Mouse (Mus musculus) lung, postnatal 0 days (tissue): ENCODE results near the gene H13. TPM values are rescaled to one million over a fixed set of nuclear protein-coding genes. Genes with fewer than 3 reads are reported as not detected.
A peak's percentile ranks its signal among the peaks of the same experiment; 100 is the strongest.

ENCODE experiments used
- ATAC-seq: fragments of 200-750 bp; cut with Nextera tagmentation; 2 replicates; pipeline ENCODE4 v1.8.0; 2017; ENCODE audit warnings: moderate library complexity
- DNase-seq: peaks from one replicate; pipeline ENCODE4 v3.0.0-alpha.2; 2016; ENCODE audit warnings: low spot score
- H3K27ac ChIP-seq: fragments of 300-500 bp; sonication (generic); 2 replicates; pipeline ENCODE4 v1.5.1; 2014; ENCODE audit warnings: antibody characterized with exemption, mild to moderate bottlenecking, low read length, mixed read lengths
- H3K27me3 ChIP-seq: fragments of 300-500 bp; sonication (generic); replicated peaks from 2 replicates; pipeline ENCODE4 v1.6.1; 2014; ENCODE audit warnings: low read length, mixed read lengths; ENCODE audit not compliant: insufficient read depth
- H3K36me3 ChIP-seq: fragments of 300-500 bp; sonication (generic); 2 replicates; pipeline ENCODE4 v1.6.1; 2014; ENCODE audit warnings: low read length, mixed read lengths; ENCODE audit not compliant: insufficient read depth
- H3K4me1 ChIP-seq: fragments of 300-500 bp; sonication (generic); 2 replicates; pipeline ENCODE4 v1.6.1; 2014; ENCODE audit warnings: antibody characterized with exemption, low read depth, low read length, mixed read lengths; ENCODE audit not compliant: insufficient read depth
- H3K4me2 ChIP-seq: fragments of 300-500 bp; sonication (generic); replicated peaks from 2 replicates; pipeline ENCODE4 v1.6.1; 2014; ENCODE audit warnings: low read depth, mild to moderate bottlenecking, low read length, moderate library complexity, mixed read lengths
- H3K4me3 ChIP-seq: fragments of 300-500 bp; sonication (generic); 2 replicates; pipeline ENCODE4 v1.5.1; 2014; ENCODE audit warnings: low read depth, low read length
- H3K9ac ChIP-seq: fragments of 300-500 bp; sonication (generic); replicated peaks from 2 replicates; pipeline ENCODE4 v1.6.1; 2014; ENCODE audit warnings: low read depth, mild to moderate bottlenecking
- H3K9me3 ChIP-seq: fragments of 300-500 bp; sonication (generic); 2 replicates; pipeline ENCODE4 v1.6.1; 2016; ENCODE audit warnings: low read length, mixed read lengths
- CTCF ChIP-seq: IDR thresholded peaks from 2 replicates; pipeline ENCODE4 v1.5.1; 2016; ENCODE audit warnings: antibody characterized with exemption, mild to moderate bottlenecking
- EP300 ChIP-seq: IDR thresholded peaks from 2 replicates; pipeline ENCODE4 v1.6.1; 2016; ENCODE audit warnings: antibody characterized with exemption, mild to moderate bottlenecking, control low read depth
- WGBS: fragments of 180-500 bp; shearing (Covaris S2); extraction: QIAGEN DNeasy Blood & Tissue Kit; methylation state at CpG from one replicate; pipeline ENCODE4 v1.1.7; 2014; 5-methylcytosine and 5-hydroxymethylcytosine counted together
- polyA plus RNA-seq: library from polyadenylated mRNA; unstranded; fragments of >200 nt; fragmentation: Nextera tagmentation; extraction: Ambion mirVana; gene quantifications from 2 replicates; pipeline ENCODE4 v1.2.1, GENCODE M21; 2015

Gene H13
- polyA plus RNA-seq, 1 experiment from 2014 or later = 127 TPM

DNA sequence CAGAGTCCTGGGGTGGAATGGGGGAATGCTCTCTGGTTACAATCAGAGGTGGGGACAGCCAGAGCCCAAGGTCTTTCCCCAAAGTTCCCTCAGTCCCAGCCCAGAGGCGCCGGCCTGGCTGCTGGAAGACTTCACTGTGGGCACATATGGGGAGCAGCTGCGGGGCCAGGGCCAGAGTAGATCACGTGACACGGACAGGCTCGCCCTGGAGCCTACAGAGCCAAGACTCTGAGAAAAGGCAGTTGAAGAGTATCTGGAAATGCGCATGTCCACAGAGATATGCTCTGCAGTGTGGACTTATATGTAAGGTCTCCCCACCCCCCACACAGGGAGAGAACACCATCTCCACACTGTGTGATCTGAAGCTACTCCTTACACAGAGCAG lies 60.4 kb downstream of the H13 start:
- DNase-seq (peak; percentile 87), ATAC-seq (peak; percentile 60)
- Histone ChIP-seq H3K27me3 (no peaks in the 10 kb centered on the region), H3K9me3 (no peaks in the 10 kb centered on the region), H3K9ac (no peak overlapping the region), H3K4me3 (no peak overlapping the region), H3K36me3 (no peaks in the 10 kb centered on the region), H3K27ac (peak overlapping the region; percentile 86), H3K4me2 (no peak overlapping the region), H3K4me1 (peaks cover 37% of the 10 kb centered on the region; the same call in 1 of the 2 replicates)
- WGBS = 10% methylated on average over 7 of the region's 7 CpGs
- no peak for TF ChIP-seq EP300
- TF ChIP-seq CTCF = no peak

DNA sequence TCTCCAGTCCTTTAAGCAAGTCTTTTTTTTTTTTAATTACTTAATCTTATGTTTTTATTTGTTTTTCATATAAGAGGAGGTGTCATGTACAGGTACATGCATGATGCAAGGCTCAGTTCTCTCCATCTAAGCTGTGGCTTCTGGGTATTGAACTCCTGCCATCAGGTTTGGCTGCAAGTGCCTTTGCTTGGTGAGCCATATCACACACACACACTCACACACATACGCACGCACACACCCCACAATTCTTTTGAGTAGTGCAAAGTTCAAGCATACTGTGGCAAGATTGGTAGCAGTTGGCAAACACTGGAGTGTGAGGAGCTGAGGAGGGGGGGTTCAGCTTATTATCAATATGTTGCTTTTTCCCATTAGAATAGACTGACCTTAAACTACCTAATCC lies 63.9 kb downstream of the H13 start:
- no peak for ATAC-seq
- H3K4me3 ChIP-seq = no peak overlapping the region
- H3K27ac ChIP-seq = no peak overlapping the region
- 75% methylated on average over 2 of the region's 2 CpGs for WGBS
- TF ChIP-seq CTCF = no peak
- TF ChIP-seq EP300 = no peak
- H3K36me3 ChIP-seq = no peaks in the 10 kb centered on the region
- H3K9me3 ChIP-seq = no peaks in the 10 kb centered on the region
- no peak overlapping the region for H3K9ac ChIP-seq
- H3K27me3 ChIP-seq = no peaks in the 10 kb centered on the region
- no peak overlapping the region for H3K4me2 ChIP-seq
- no peak for DNase-seq
- peaks cover 27% of the 10 kb centered on the region; the same call in 1 of the 2 replicates for H3K4me1 ChIP-seq

DNA sequence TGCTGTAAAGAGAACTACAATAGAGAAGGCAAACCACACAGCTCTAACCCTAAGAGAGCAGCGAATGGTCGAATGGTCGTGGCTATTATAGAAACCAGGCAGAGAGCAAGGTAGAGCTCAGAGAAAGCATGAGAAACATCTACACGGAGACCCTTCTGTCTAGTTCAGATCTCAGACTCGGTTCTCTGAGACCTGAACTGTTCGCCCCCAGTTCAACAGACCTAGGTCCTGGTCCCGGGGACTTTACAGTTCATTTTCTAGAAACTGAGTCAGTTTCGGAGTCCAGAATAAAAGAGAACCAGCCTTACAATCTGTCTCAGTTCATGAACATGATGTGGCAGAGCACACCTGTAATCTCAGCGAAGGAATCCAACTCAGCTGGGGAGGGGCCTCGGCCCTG lies 65.2 kb downstream of the H13 start:
- H3K27me3 ChIP-seq = no peaks in the 10 kb centered on the region
- no peak overlapping the region; the same call in 1 of the 2 replicates for H3K9ac ChIP-seq
- no peak for TF ChIP-seq EP300
- TF ChIP-seq CTCF = no peak
- H3K9me3 ChIP-seq = no peaks in the 10 kb centered on the region
- no peaks in the 10 kb centered on the region for H3K36me3 ChIP-seq
- 13% methylated on average over 10 of the region's 10 CpGs for WGBS
- H3K4me2 ChIP-seq = peak overlapping the region; percentile 74
- H3K4me1 ChIP-seq = peaks cover 16% of the 10 kb centered on the region; the same call in 1 of the 2 replicates
- peak overlapping the region; percentile 80 for H3K27ac ChIP-seq
- no peak for ATAC-seq
- 0 out of 2 replicates have a peak overlapping the region, but pooled peaks have one; percentile 16 for H3K4me3 ChIP-seq
- no peak for DNase-seq

DNA sequence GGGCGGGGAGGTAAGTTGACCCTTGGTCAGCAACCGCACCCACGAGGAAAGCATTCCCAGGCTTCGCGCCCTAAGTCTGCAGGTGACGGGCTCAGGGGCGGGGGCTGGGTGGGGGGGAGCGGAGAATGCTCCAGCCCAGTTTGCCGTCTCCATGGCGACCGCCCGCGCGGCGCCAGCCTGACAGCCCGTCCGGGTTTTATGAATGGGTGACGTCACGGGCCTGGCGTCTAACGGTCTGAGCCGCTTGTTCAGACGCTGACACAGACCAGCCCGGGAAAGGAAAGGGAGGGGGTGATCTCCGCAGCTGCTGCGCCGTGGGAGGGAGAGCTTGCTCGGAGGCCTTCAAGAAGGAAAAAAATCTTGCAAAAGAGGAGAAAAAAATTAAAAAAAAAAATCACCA lies 65.7 kb downstream of the H13 start:
- H3K36me3 ChIP-seq = no peaks in the 10 kb centered on the region
- H3K9ac ChIP-seq = peak overlapping the region; percentile 55; the same call in 1 of the 2 replicates
- DNase-seq (peak; percentile 99), ATAC-seq (peak; percentile 78)
- under 1% methylated on average over 28 of the region's 28 CpGs for WGBS
- TF ChIP-seq CTCF (no peak), EP300 (peak; percentile 94)
- H3K4me3 ChIP-seq = peak overlapping the region; percentile 87
- no peaks in the 10 kb centered on the region for H3K9me3 ChIP-seq
- no peaks in the 10 kb centered on the region for H3K27me3 ChIP-seq
- peak overlapping the region; percentile 92 for H3K27ac ChIP-seq
- peaks cover 16% of the 10 kb centered on the region; the same call in 1 of the 2 replicates for H3K4me1 ChIP-seq
- peak overlapping the region; percentile 74 for H3K4me2 ChIP-seq

DNA sequence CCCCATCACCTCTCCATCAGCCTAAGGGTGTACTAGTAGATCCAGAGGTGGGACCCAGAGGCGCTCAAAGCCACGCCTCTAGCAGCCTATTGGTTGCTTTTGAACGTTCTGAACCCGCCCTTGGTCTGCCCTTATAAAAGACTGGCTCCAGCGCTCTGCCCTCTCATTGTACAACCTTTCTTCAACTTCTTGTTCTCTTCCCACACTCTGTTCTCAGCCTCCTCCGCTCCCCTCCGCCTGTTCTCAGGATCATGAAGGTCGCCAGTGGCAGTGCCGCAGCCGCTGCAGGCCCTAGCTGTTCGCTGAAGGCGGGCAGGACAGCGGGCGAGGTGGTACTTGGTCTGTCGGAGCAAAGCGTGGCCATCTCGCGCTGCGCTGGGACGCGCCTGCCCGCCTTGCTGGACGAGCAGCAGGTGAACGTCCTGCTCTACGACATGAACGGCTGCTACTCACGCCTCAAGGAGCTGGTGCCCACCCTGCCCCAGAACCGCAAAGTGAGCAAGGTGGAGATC lies 66.9 kb downstream of the H13 start, which contains the start of gene Id1:
Id1 (plus strand) TSS at position 162 of the 512 bp plus-strand sequence.
- Histone ChIP-seq H3K36me3 (no peaks in the 10 kb centered on the region), H3K4me2 (peak within 1 kb of the TSS; percentile 74), H3K9ac (peak within 1 kb of the TSS; percentile 96), H3K4me3 (peak within 1 kb of the TSS; percentile 87), H3K27ac (peak within 1 kb of the TSS; percentile 97), H3K27me3 (no peaks in the 10 kb centered on the region), H3K4me1 (peaks cover 16% of the 10 kb centered on the region; the same call in 1 of the 2 replicates), H3K9me3 (no peaks in the 10 kb centered on the region)
- ATAC-seq (peak; percentile 65), DNase-seq (peak; percentile 98)
- under 1% methylated on average over 28 of the region's 28 CpGs for WGBS
- TF ChIP-seq EP300 (peak; percentile 82), CTCF (peak; percentile 21; the same call in 1 of the 2 replicates)

DNA sequence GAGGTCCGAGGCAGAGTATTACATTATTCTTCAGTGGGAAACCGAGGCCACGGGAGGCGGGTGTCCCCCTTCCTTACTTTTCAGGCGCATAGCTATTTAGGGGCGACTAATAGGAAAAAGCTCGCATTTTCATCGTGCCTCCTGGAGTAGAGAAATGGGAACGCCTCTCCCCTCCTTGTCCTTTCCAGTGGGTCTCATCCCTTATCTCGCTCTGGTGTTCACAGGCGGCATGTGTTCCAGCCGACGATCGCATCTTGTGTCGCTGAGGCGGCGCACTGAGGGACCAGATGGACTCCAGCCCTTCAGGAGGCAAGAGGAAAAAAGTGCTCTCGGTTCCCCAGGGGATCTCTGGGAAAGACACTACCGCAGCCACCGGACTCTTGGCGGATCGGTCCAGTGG lies 67.5 kb downstream of the H13 start:
- H3K4me2 ChIP-seq = peak overlapping the region; percentile 74
- ATAC-seq (no peak), DNase-seq (no peak)
- no peaks in the 10 kb centered on the region for H3K9me3 ChIP-seq
- no peaks in the 10 kb centered on the region for H3K36me3 ChIP-seq
- peak overlapping the region; percentile 87 for H3K4me3 ChIP-seq
- H3K27me3 ChIP-seq = no peaks in the 10 kb centered on the region
- H3K4me1 ChIP-seq = peaks cover 19% of the 10 kb centered on the region; the same call in 1 of the 2 replicates
- TF ChIP-seq CTCF (no peak), EP300 (no peak)
- H3K27ac ChIP-seq = peak overlapping the region; percentile 97
- H3K9ac ChIP-seq = peak overlapping the region; percentile 96
- WGBS = under 1% methylated on average over 22 of the region's 22 CpGs
